Mouse (Mus musculus): ENCODE measurements around the gene Aste1. TPM values are rescaled to one million over a fixed set of nuclear protein-coding genes. Genes with fewer than 3 reads are reported as not detected.

Aste1 gene
- polyA plus RNA-seq, 1 experiment from 2014 or later = 12.4 TPM

GRCm38 (mm10) chr9:105387403-105387802 is 7.8 kb upstream of the Aste1 start:
- H3K27ac ChIP-seq = no peak overlapping the region
- no peaks in the 10 kb centered on the region for H3K9me3 ChIP-seq
- no peak overlapping the region for H3K9ac ChIP-seq
- no peak for ATAC-seq (ENCODE audit: low FRiP score)
- H3K4me1 ChIP-seq (replicated peaks) = no peaks in the 10 kb centered on the region
- H3K4me2 ChIP-seq = no peak overlapping the region
- no peaks in the 10 kb centered on the region for H3K36me3 ChIP-seq
- WGBS = 89% methylated on average over 5 of the region's 5 CpGs
- H3K4me3 ChIP-seq = no peak overlapping the region
- 0 out of 2 replicates have a peak, but pooled peaks cover 5% of the 10 kb centered on the region for H3K27me3 ChIP-seq

DNA sequence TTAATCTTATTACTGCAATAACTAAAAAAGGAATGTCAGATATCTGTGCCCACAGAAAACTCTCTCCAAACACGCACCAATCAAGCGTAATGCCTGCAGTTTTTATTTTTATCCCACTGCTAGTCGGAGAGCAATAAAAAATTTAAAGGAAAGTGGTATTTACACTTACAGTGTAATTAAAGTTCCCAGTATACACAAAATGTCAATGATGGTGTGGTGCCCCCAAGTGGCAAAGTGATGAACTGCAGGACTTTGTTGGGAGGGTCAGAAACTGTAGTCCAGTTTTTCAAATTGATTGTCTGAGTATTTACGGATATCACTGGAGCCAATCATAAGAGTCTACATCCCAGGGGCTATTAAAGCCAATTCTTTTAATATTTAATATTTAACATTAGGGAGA is 5.9 kb upstream of the Aste1 start:
- H3K4me2 ChIP-seq = no peak overlapping the region
- H3K27ac ChIP-seq = no peak overlapping the region
- H3K9me3 ChIP-seq = no peaks in the 10 kb centered on the region
- H3K4me1 ChIP-seq (replicated peaks) = no peaks in the 10 kb centered on the region
- no peak overlapping the region for H3K4me3 ChIP-seq
- 14% methylated on average over 4 of the region's 4 CpGs for WGBS
- H3K9ac ChIP-seq = no peak overlapping the region
- H3K36me3 ChIP-seq = no peaks in the 10 kb centered on the region
- no peak for ATAC-seq (ENCODE audit: low FRiP score)
- peaks cover 13% of the 10 kb centered on the region; the same call in 1 of the 2 replicates for H3K27me3 ChIP-seq

GRCm38 (mm10) chr9:105390616-105391015 is 4.6 kb upstream of the Aste1 start:
- ATAC-seq (ENCODE audit: low FRiP score) = no peak
- WGBS = 53% methylated on average over 5 of the region's 5 CpGs
- Histone ChIP-seq H3K27ac (no peak overlapping the region), H3K4me1 (replicated peaks) (peaks cover 5% of the 10 kb centered on the region), H3K4me3 (no peak overlapping the region), H3K36me3 (no peaks in the 10 kb centered on the region), H3K9me3 (no peaks in the 10 kb centered on the region), H3K4me2 (no peak overlapping the region), H3K9ac (no peak overlapping the region), H3K27me3 (peaks cover 13% of the 10 kb centered on the region; the same call in 1 of the 2 replicates)

DNA sequence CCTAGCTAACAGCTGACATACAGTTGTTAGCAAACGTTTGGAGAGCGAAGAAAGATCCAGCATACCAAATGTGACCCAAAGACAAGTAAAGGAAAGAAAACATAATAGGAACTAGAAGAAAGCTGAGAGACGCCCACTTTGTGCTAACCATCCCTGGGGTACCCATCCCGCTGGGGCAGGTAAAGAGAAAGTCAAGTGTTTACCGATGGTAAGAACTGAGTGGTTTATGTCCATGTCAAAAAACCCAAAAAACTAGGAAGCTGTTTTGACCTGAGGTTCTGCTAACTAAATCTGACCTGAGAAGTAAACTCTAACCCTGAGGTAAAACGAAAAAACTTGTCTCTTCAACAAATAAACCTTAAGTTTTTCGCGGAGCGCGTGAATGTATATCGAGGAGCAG is 472 bp upstream of the Aste1 start:
- peaks cover 39% of the 10 kb centered on the region for H3K4me1 ChIP-seq (replicated peaks)
- H3K4me3 ChIP-seq = peak overlapping the region; percentile 70
- no peak overlapping the region for H3K27ac ChIP-seq
- WGBS = 13% methylated on average over 11 of the region's 11 CpGs
- H3K4me2 ChIP-seq = peak overlapping the region; percentile 59
- peaks cover 12% of the 10 kb centered on the region for H3K36me3 ChIP-seq
- H3K27me3 ChIP-seq = peaks cover 11% of the 10 kb centered on the region; the same call in 1 of the 2 replicates
- peak overlapping the region; percentile 78 for H3K9ac ChIP-seq
- H3K9me3 ChIP-seq = no peaks in the 10 kb centered on the region
- peak; percentile 44 for ATAC-seq (ENCODE audit: low FRiP score)

GRCm38 (mm10) chr9:105408549-105408948 is 13.4 kb downstream of the Aste1 start:
- Histone ChIP-seq H3K9ac (no peak overlapping the region), H3K27ac (no peak overlapping the region), H3K4me2 (no peak overlapping the region), H3K36me3 (peaks cover 37% of the 10 kb centered on the region), H3K4me1 (replicated peaks) (no peaks in the 10 kb centered on the region), H3K4me3 (no peak overlapping the region), H3K27me3 (no peaks in the 10 kb centered on the region), H3K9me3 (no peaks in the 10 kb centered on the region)
- 95% methylated on average over 6 of the region's 6 CpGs for WGBS
- ATAC-seq (ENCODE audit: low FRiP score) = no peak

DNA sequence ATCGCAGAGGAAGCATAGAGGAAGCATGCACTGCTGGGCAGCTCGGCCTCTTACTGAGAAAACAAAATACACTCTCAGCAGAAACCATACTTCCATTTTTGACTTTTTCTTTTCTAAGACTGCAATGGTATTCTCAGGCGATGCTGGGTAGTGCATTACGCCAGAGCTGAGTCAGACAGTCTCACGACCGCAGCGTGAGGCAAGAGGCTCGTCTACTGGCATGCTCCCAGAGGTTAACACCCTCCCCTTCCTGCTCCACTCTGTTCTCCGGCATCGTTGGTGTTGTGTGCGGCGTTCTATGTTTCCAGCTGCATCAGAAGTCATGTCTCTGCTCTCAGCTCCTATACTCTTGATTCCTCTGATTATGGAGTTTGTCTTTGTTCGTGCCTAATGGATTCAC is 63.8 kb downstream of the Aste1 start:
- no peak overlapping the region for H3K9ac ChIP-seq
- no peak overlapping the region for H3K4me3 ChIP-seq
- ATAC-seq (ENCODE audit: low FRiP score) = no peak
- H3K4me1 ChIP-seq (replicated peaks) = no peaks in the 10 kb centered on the region
- peaks cover 46% of the 10 kb centered on the region for H3K36me3 ChIP-seq
- H3K9me3 ChIP-seq = no peaks in the 10 kb centered on the region
- no peaks in the 10 kb centered on the region for H3K27me3 ChIP-seq
- no peak overlapping the region for H3K4me2 ChIP-seq
- WGBS = 90% methylated on average over 13 of the region's 13 CpGs
- no peak overlapping the region for H3K27ac ChIP-seq

DNA sequence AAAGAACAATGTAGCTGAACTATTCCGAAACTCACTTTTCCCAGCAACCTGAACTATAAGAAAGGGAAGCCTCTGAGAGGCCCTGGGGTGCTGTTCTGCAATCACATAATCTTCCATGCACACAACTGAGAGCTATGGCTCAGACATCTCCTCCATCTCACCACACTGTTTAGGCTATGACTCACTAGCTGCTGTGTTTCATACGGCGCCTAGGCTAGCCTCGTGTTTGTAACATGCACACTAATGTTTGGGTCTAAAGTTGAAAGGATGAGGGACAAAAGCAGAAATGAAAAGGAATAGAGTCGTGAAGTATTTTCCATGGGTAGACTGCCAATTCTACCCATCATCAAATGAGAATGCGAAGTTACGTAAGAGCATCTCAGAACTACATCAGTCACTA is 66.3 kb downstream of the Aste1 start:
- no peaks in the 10 kb centered on the region for H3K9me3 ChIP-seq
- WGBS = 96% methylated on average over 7 of the region's 7 CpGs
- no peaks in the 10 kb centered on the region for H3K4me1 ChIP-seq (replicated peaks)
- no peak overlapping the region for H3K4me2 ChIP-seq
- H3K9ac ChIP-seq = no peak overlapping the region
- no peak overlapping the region for H3K27ac ChIP-seq
- no peak for ATAC-seq (ENCODE audit: low FRiP score)
- no peak overlapping the region for H3K4me3 ChIP-seq
- H3K36me3 ChIP-seq = peaks cover 48% of the 10 kb centered on the region
- no peaks in the 10 kb centered on the region for H3K27me3 ChIP-seq

Other genes starting within 250 kb of the Aste1 start
- 3.2 TPM in 2 replicates for gene Nek11, start 132 bp downstream of the Aste1 start, polyA plus RNA-seq (2015; fragmentation: Nextera tagmentation; extraction: Ambion mirVana)
- gene Atp2c1, start 131.9 kb downstream of the Aste1 start, polyA plus RNA-seq (2015; fragmentation: Nextera tagmentation; extraction: Ambion mirVana) = 87.3 and 96.3 TPM in 2 replicates
- 18.8 and 20.0 TPM in 2 replicates for gene Pik3r4, start 247.6 kb downstream of the Aste1 start, polyA plus RNA-seq (2015; fragmentation: Nextera tagmentation; extraction: Ambion mirVana)

All from hindbrain, embryonic 13.5 days (tissue).